Mouse (Mus musculus): ENCODE results near the gene Cd40. TPM values are rescaled to one million over a fixed set of nuclear protein-coding genes. Genes with fewer than 3 reads are reported as not detected.

Cd40 gene
- polyA plus RNA-seq, 2 experiments: 7.4 to 9.7 TPM

DNA sequence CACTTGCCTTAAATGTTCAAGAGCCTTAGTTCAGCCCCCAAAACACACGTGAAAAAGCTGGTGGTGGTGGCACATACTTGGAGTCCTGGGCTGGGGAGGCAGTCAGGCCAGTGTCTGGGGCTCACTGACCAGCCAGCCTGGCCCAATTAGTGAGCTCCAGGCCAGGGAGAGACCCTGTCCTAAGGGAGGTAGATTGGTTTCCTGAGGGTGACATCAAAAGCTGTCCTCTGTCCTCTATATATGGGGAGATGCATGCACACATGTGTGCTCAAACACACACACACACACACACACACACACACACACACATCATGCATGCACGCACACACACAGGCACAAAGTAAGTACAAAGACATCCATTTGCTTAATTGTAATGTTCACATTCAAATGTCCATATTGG lies 11.7 kb upstream of the Cd40 start:
- H3K36me3 ChIP-seq (ENCODE audit: control insufficient read depth, insufficient read depth, low read length): no peaks in the 10 kb centered on the region
- no peaks in the 10 kb centered on the region for H3K4me1 ChIP-seq (ENCODE audit: control insufficient read depth, insufficient read depth, low read length)
- H3K4me2 ChIP-seq (replicated peaks; ENCODE audit: low read depth, low read length, severe bottlenecking): no peak overlapping the region
- no peak for ATAC-seq (ENCODE audit: low FRiP score, low read depth)
- H3K4me3 ChIP-seq (replicated peaks; ENCODE audit: low read length): no peak overlapping the region
- DNase-seq (ENCODE audit: low spot score): no peak
- H3K9me3 ChIP-seq (ENCODE audit: control insufficient read depth, low read length): no peaks in the 10 kb centered on the region
- TF ChIP-seq POLR2A (IDR thresholded peaks at IDR 0.05; ENCODE audit: borderline replicate concordance, extremely low read depth, insufficient read depth, insufficient read length): no peak
- WGBS: 59% methylated on average over 2 of the region's 2 CpGs
- H3K9ac ChIP-seq (ENCODE audit: low read depth, low read length, severe bottlenecking): no peak overlapping the region
- H3K27me3 ChIP-seq (ENCODE audit: control insufficient read depth, insufficient read depth, low read length): no peaks in the 10 kb centered on the region
- no peak overlapping the region for H3K27ac ChIP-seq (replicated peaks; ENCODE audit: low read depth, low read length)

DNA sequence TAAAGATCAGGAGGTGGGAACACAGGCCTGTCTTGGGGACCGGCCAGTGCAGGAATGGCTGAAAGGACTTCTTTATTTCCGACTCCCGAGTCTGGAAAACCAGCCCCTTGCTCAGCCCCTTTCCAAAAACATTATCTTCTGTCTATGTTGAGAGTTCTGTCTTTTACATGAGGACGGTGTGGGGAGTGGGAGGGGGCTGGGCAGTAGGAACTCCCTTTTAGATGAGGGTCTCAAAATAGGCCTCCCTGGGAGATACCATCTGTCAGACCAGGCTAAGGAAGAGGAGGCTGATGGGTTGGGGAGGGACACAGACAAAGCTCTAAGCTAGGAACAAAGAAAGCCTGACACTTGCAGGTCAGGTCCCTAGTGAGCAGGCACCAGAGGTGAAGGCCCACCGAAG lies 6.4 kb upstream of the Cd40 start:
- DNase-seq (ENCODE audit: low spot score) (no peak), ATAC-seq (ENCODE audit: low FRiP score, low read depth) (no peak)
- no peaks in the 10 kb centered on the region for H3K4me1 ChIP-seq (ENCODE audit: control insufficient read depth, insufficient read depth, low read length)
- no peaks in the 10 kb centered on the region for H3K27me3 ChIP-seq (ENCODE audit: control insufficient read depth, insufficient read depth, low read length)
- no peak overlapping the region for H3K4me2 ChIP-seq (replicated peaks; ENCODE audit: low read depth, low read length, severe bottlenecking)
- 65% methylated on average over 5 of the region's 5 CpGs for WGBS
- no peak for TF ChIP-seq POLR2A (IDR thresholded peaks at IDR 0.05; ENCODE audit: borderline replicate concordance, extremely low read depth, insufficient read depth, insufficient read length)
- no peaks in the 10 kb centered on the region for H3K9me3 ChIP-seq (ENCODE audit: control insufficient read depth, low read length)
- H3K27ac ChIP-seq (replicated peaks; ENCODE audit: low read depth, low read length): no peak overlapping the region
- H3K36me3 ChIP-seq (ENCODE audit: control insufficient read depth, insufficient read depth, low read length): no peaks in the 10 kb centered on the region
- no peak overlapping the region for H3K4me3 ChIP-seq (replicated peaks; ENCODE audit: low read length)
- H3K9ac ChIP-seq (ENCODE audit: low read depth, low read length, severe bottlenecking): no peak overlapping the region

DNA sequence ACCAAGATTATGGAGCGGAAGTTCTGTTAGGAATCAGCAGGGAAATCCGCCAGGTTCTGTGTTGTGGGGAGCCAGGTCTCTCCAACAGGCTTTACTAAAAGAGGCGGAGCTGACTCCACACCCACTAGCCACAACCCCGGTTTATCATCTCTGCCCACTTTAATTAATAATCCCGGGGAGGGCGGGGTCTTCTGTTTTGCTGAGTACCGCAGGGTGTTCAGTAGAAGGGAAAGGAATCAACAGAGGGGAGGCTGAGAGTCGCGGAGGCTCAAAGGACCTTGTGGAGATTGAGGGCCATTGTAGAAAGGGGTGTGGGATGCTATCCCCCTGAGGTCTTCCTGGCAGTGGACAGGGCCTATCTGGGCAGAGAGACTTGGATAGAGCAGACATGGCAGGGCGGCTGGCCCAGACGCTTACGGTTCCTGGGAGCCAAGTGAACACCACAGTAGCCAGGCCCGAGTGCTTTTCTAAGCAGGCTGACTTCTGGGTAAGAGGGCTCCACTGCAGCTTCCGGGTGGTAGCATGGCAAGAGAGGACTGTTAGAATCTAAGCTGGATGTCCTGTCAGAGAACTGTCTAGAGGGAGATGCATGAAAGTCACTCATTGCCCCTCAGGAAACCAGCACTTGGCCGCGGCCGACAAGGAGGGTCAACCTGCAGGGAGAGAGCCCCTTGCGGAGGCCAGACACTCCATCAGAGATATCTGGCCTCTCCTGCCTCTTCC lies 4.4 kb upstream of the Cd40 start:
- 83% methylated on average over 18 of the region's 18 CpGs for WGBS
- no peak for TF ChIP-seq POLR2A (IDR thresholded peaks at IDR 0.05; ENCODE audit: borderline replicate concordance, extremely low read depth, insufficient read depth, insufficient read length)
- H3K9me3 ChIP-seq (ENCODE audit: control insufficient read depth, low read length): no peaks in the 10 kb centered on the region
- H3K27ac ChIP-seq (replicated peaks; ENCODE audit: low read depth, low read length): no peak overlapping the region
- H3K4me2 ChIP-seq (replicated peaks; ENCODE audit: low read depth, low read length, severe bottlenecking): no peak overlapping the region
- DNase-seq (ENCODE audit: low spot score): no peak
- no peak for ATAC-seq (ENCODE audit: low FRiP score, low read depth)
- H3K4me1 ChIP-seq (ENCODE audit: control insufficient read depth, insufficient read depth, low read length): peaks cover 7% of the 10 kb centered on the region; the same call in 1 of the 2 replicates
- H3K9ac ChIP-seq (ENCODE audit: low read depth, low read length, severe bottlenecking): no peak overlapping the region
- no peaks in the 10 kb centered on the region for H3K27me3 ChIP-seq (ENCODE audit: control insufficient read depth, insufficient read depth, low read length)
- H3K36me3 ChIP-seq (ENCODE audit: control insufficient read depth, insufficient read depth, low read length): no peaks in the 10 kb centered on the region
- no peak overlapping the region for H3K4me3 ChIP-seq (replicated peaks; ENCODE audit: low read length)

DNA sequence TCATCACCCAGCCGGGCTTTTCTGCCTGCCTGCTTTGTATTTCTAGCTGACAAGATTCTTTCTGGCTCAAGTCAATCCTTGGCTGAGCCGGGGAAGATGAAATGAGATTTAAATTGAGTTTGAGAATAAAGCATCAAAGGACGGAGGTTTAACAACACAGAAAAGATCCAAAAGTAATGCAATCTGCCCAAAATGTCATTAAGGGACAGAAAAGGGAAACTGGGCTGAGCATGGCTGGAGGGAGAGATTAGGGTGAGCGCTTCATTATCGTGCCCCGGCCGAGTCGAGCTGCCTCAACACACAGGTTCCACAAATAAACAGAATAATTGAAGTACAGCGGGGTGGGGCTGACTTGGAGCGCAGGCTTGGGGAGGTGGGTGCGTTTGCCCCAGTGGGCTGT lies 3.9 kb upstream of the Cd40 start:
- WGBS: 48% methylated on average over 11 of the region's 11 CpGs
- H3K9ac ChIP-seq (ENCODE audit: low read depth, low read length, severe bottlenecking): no peak overlapping the region
- DNase-seq (ENCODE audit: low spot score): no peak

DNA sequence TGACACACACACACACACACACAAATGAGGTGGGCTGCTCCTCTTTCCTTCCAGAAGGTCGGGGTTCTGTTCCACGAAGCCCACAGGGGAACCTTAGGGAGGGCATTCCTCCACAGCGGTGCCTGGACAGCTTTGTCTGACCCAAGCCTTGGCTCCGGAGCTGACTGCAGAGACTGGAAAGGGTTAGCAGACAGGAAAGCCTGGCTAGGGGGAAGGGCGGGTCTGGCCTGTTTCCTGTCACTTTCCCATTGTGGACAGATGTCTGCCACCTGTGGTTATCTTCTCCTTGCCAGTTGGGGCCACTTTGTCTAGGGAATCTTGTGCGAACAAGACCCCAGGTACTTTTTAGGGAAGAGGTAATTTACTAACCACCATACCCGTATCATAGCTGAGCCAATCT lies 478 bp downstream of the Cd40 start:
- 3% methylated on average over 7 of the region's 7 CpGs for WGBS
- H3K36me3 ChIP-seq (ENCODE audit: control insufficient read depth, insufficient read depth, low read length): no peaks in the 10 kb centered on the region
- DNase-seq (ENCODE audit: low spot score) (no peak), ATAC-seq (ENCODE audit: low FRiP score, low read depth) (no peak)
- H3K4me1 ChIP-seq (ENCODE audit: control insufficient read depth, insufficient read depth, low read length): peaks cover 8% of the 10 kb centered on the region; the same call in 1 of the 2 replicates
- TF ChIP-seq POLR2A (IDR thresholded peaks at IDR 0.05; ENCODE audit: borderline replicate concordance, extremely low read depth, insufficient read depth, insufficient read length): no peak
- no peak overlapping the region for H3K27ac ChIP-seq (replicated peaks; ENCODE audit: low read depth, low read length)
- peak overlapping the region; percentile 26 for H3K4me3 ChIP-seq (replicated peaks; ENCODE audit: low read length)
- peak overlapping the region; percentile 1; the same call in 1 of the 2 replicates for H3K9ac ChIP-seq (ENCODE audit: low read depth, low read length, severe bottlenecking)
- no peaks in the 10 kb centered on the region for H3K9me3 ChIP-seq (ENCODE audit: control insufficient read depth, low read length)
- H3K27me3 ChIP-seq (ENCODE audit: control insufficient read depth, insufficient read depth, low read length): no peaks in the 10 kb centered on the region
- peak overlapping the region; percentile 35 for H3K4me2 ChIP-seq (replicated peaks; ENCODE audit: low read depth, low read length, severe bottlenecking)

More for the DNA sequence above, 3.9 kb upstream of the Cd40 start:
- H3K4me3 ChIP-seq (replicated peaks; ENCODE audit: low read length): no peak overlapping the region
- H3K27me3 ChIP-seq (ENCODE audit: control insufficient read depth, insufficient read depth, low read length): no peaks in the 10 kb centered on the region
- TF ChIP-seq POLR2A (IDR thresholded peaks at IDR 0.05; ENCODE audit: borderline replicate concordance, extremely low read depth, insufficient read depth, insufficient read length): no peak
- no peaks in the 10 kb centered on the region for H3K36me3 ChIP-seq (ENCODE audit: control insufficient read depth, insufficient read depth, low read length)
- H3K9me3 ChIP-seq (ENCODE audit: control insufficient read depth, low read length): no peaks in the 10 kb centered on the region
- H3K4me1 ChIP-seq (ENCODE audit: control insufficient read depth, insufficient read depth, low read length): peaks cover 8% of the 10 kb centered on the region; the same call in 1 of the 2 replicates
- H3K27ac ChIP-seq (replicated peaks; ENCODE audit: low read depth, low read length): no peak overlapping the region
- no peak overlapping the region for H3K4me2 ChIP-seq (replicated peaks; ENCODE audit: low read depth, low read length, severe bottlenecking)
- ATAC-seq (ENCODE audit: low FRiP score, low read depth): no peak
